Mouse (Mus musculus) hindbrain, embryonic 16.5 days (tissue): ENCODE data around the gene Capzb. TPM values are rescaled to one million over a fixed set of nuclear protein-coding genes. Genes with fewer than 3 reads are reported as not detected.

Source experiments
- ATAC-seq: fragments of 200-750 bp; cut with Nextera tagmentation; 2 replicates; pipeline ENCODE4 v1.8.0; 2017; ENCODE audit warnings: moderate TSS enrichment, moderate library complexity
- H3K27ac ChIP-seq: fragments of 300-500 bp; sonication (generic); 2 replicates; pipeline ENCODE4 v1.5.1; 2014; ENCODE audit warnings: low read depth, mild to moderate bottlenecking, control low read depth, low read length, moderate library complexity
- H3K27me3 ChIP-seq: fragments of 300-500 bp; sonication (generic); replicated peaks from 2 replicates; pipeline ENCODE4 v1.6.1; 2014; ENCODE audit warnings: low read length; ENCODE audit not compliant: control insufficient read depth, insufficient read depth
- H3K36me3 ChIP-seq: fragments of 300-500 bp; sonication (generic); 2 replicates; pipeline ENCODE4 v1.6.1; 2014; ENCODE audit warnings: mild to moderate bottlenecking, low read length, moderate library complexity, mixed read lengths; ENCODE audit not compliant: control insufficient read depth, insufficient read depth
- H3K4me1 ChIP-seq: fragments of 300-500 bp; sonication (generic); 2 replicates; pipeline ENCODE4 v1.6.1; 2014; ENCODE audit warnings: low read depth, low read length; ENCODE audit not compliant: control insufficient read depth, insufficient read depth
- H3K4me2 ChIP-seq: fragments of 300-500 bp; sonication (generic); 2 replicates; pipeline ENCODE4 v1.6.1; 2014; ENCODE audit warnings: mild to moderate bottlenecking, low read length, control low read depth, moderate library complexity
- H3K4me3 ChIP-seq: fragments of 300-500 bp; sonication (generic); 2 replicates; pipeline ENCODE4 v1.5.1; 2014; ENCODE audit warnings: mild to moderate bottlenecking, low read length, control low read depth, moderate library complexity
- H3K9ac ChIP-seq: fragments of 300-500 bp; sonication (generic); 2 replicates; pipeline ENCODE4 v1.6.1; 2014; ENCODE audit warnings: low read depth, mild to moderate bottlenecking, control low read depth, low read length, moderate library complexity
- H3K9me3 ChIP-seq: fragments of 300-500 bp; sonication (generic); 2 replicates; pipeline ENCODE4 v1.6.1; 2014; ENCODE audit warnings: mild to moderate bottlenecking, low read length, moderate library complexity; ENCODE audit not compliant: control insufficient read depth
- WGBS: fragments of 180-500 bp; shearing (Covaris S2); extraction: QIAGEN DNeasy Blood & Tissue Kit; methylation state at CpG from one replicate; pipeline ENCODE4 v1.1.7; 2014; 5-methylcytosine and 5-hydroxymethylcytosine counted together
- polyA plus RNA-seq: library from polyadenylated mRNA; unstranded; fragments of >200 nt; fragmentation: Nextera tagmentation; extraction: Ambion mirVana; gene quantifications from 2 replicates; pipeline ENCODE4 v1.2.1, GENCODE M21; 2015

The Capzb gene
- polyA plus RNA-seq, 1 experiment from 2014 or later, result 339 TPM

- Histone ChIP-seq H3K27me3 (no peaks in the 10 kb centered on the region), H3K4me2 (peak overlapping the region; percentile 99), H3K36me3 (no peaks in the 10 kb centered on the region), H3K4me1 (peaks cover 31% of the 10 kb centered on the region), H3K9ac (peak overlapping the region; percentile 97), H3K27ac (peak overlapping the region; percentile 80), H3K9me3 (no peaks in the 10 kb centered on the region), H3K4me3 (peak overlapping the region; percentile 89)
- 6% methylated on average over 35 of the region's 35 CpGs for WGBS
- ATAC-seq, result peak; percentile 10
Observed at GRCm38 (mm10) chr4:139193176-139194093, 736 bp downstream of the Capzb start.

- Histone ChIP-seq H3K4me2 (no peak overlapping the region), H3K9me3 (no peaks in the 10 kb centered on the region), H3K27me3 (no peaks in the 10 kb centered on the region), H3K36me3 (peaks cover 5% of the 10 kb centered on the region), H3K4me3 (no peak overlapping the region), H3K9ac (no peak overlapping the region), H3K27ac (no peak overlapping the region), H3K4me1 (peaks cover 31% of the 10 kb centered on the region)
- ATAC-seq, result no peak
- 90% methylated on average over 5 of the region's 5 CpGs for WGBS
Observed at GRCm38 (mm10) chr4:139195101-139195500, 2.4 kb downstream of the Capzb start.

GRCm38 (mm10) chr4:139196464-139196863, 3.8 kb downstream of the Capzb start:
- Histone ChIP-seq H3K4me3 (no peak overlapping the region), H3K4me1 (peaks cover 26% of the 10 kb centered on the region), H3K27me3 (no peaks in the 10 kb centered on the region), H3K9me3 (no peaks in the 10 kb centered on the region), H3K27ac (no peak overlapping the region), H3K9ac (no peak overlapping the region), H3K36me3 (peaks cover 5% of the 10 kb centered on the region), H3K4me2 (no peak overlapping the region)
- WGBS, result 90% methylated on average over 6 of the region's 6 CpGs
- ATAC-seq, result no peak

GRCm38 (mm10) chr4:139196949-139197348, 4.2 kb downstream of the Capzb start:
- Histone ChIP-seq H3K36me3 (peaks cover 5% of the 10 kb centered on the region), H3K27me3 (no peaks in the 10 kb centered on the region), H3K27ac (no peak overlapping the region), H3K4me3 (no peak overlapping the region), H3K4me2 (no peak overlapping the region), H3K9ac (no peak overlapping the region), H3K4me1 (peaks cover 22% of the 10 kb centered on the region), H3K9me3 (no peaks in the 10 kb centered on the region)
- no peak for ATAC-seq
- 93% methylated on average over 6 of the region's 6 CpGs for WGBS

- 85% methylated on average over 5 of the region's 5 CpGs for WGBS
- peaks cover 21% of the 10 kb centered on the region for H3K4me1 ChIP-seq
Observed at GRCm38 (mm10) chr4:139197453-139197852, 4.8 kb downstream of the Capzb start.

GRCm38 (mm10) chr4:139198004-139198689, 5.4 kb downstream of the Capzb start:
- no peak overlapping the region for H3K9ac ChIP-seq
- ATAC-seq, result no peak
- H3K4me2 ChIP-seq, result no peak overlapping the region
- no peak overlapping the region for H3K27ac ChIP-seq
- H3K9me3 ChIP-seq, result no peaks in the 10 kb centered on the region
- peaks cover 21% of the 10 kb centered on the region for H3K4me1 ChIP-seq
- H3K27me3 ChIP-seq, result no peaks in the 10 kb centered on the region
- WGBS, result 80% methylated on average over 9 of the region's 9 CpGs
- peaks cover 5% of the 10 kb centered on the region for H3K36me3 ChIP-seq
- H3K4me3 ChIP-seq, result no peak overlapping the region

More at GRCm38 (mm10) chr4:139197453-139197852, 4.8 kb downstream of the Capzb start:
- Histone ChIP-seq H3K9me3 (no peaks in the 10 kb centered on the region), H3K4me3 (no peak overlapping the region), H3K27me3 (no peaks in the 10 kb centered on the region), H3K4me2 (no peak overlapping the region), H3K9ac (no peak overlapping the region), H3K27ac (no peak overlapping the region), H3K36me3 (peaks cover 5% of the 10 kb centered on the region)
- ATAC-seq, result no peak

GRCm38 (mm10) chr4:139199126-139199525, 6.4 kb downstream of the Capzb start:
- Histone ChIP-seq H3K4me2 (no peak overlapping the region), H3K27ac (no peak overlapping the region), H3K9ac (no peak overlapping the region), H3K36me3 (peaks cover 5% of the 10 kb centered on the region), H3K27me3 (no peaks in the 10 kb centered on the region), H3K4me1 (peaks cover 15% of the 10 kb centered on the region), H3K4me3 (no peak overlapping the region), H3K9me3 (no peaks in the 10 kb centered on the region)
- ATAC-seq, result no peak
- WGBS, result 93% methylated on average over 9 of the region's 9 CpGs

- Histone ChIP-seq H3K27me3 (no peaks in the 10 kb centered on the region), H3K9ac (no peak overlapping the region), H3K36me3 (peaks cover 5% of the 10 kb centered on the region), H3K4me3 (no peak overlapping the region), H3K9me3 (no peaks in the 10 kb centered on the region), H3K4me1 (peaks cover 8% of the 10 kb centered on the region), H3K4me2 (no peak overlapping the region), H3K27ac (no peak overlapping the region)
- 97% methylated on average over 8 of the region's 8 CpGs for WGBS
- ATAC-seq, result no peak
Observed at GRCm38 (mm10) chr4:139199703-139200340, 7.1 kb downstream of the Capzb start.

- Histone ChIP-seq H3K9ac (no peak overlapping the region), H3K27me3 (no peaks in the 10 kb centered on the region), H3K4me3 (no peak overlapping the region), H3K4me2 (no peak overlapping the region), H3K9me3 (no peaks in the 10 kb centered on the region), H3K4me1 (no peaks in the 10 kb centered on the region; the same call in 1 of the 2 replicates), H3K27ac (no peak overlapping the region), H3K36me3 (peaks cover 5% of the 10 kb centered on the region)
- 90% methylated on average over 3 of the region's 3 CpGs for WGBS
- no peak for ATAC-seq
Observed at GRCm38 (mm10) chr4:139200946-139201345, 8.2 kb downstream of the Capzb start.
